In the genomic region with DNA sequence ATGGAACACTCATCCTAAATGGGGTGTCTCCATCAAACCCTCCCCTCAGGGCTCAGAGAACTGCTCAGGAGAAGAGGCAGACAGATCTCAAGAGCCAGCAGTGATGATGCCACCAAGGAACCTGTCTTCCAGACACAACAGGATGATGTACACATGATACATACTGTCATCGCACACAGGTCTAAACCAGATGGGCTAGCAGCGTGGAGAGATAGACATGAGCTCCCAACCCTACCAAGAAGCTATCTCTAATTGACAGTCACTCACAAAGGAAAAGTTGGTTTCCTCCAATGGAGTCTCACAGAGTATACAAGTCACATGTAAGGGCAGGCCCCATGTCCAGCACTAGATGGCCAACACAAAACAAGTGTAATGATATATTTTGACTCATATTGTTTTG, we compare ENCODE assay signal across 28 mouse cellular contexts.
A peak's percentile ranks its signal among the peaks of the same experiment; 100 is the strongest.
DNase-seq lines count a peak whose midpoint lies in the region; ATAC-seq and TF ChIP-seq lines count a peak whose summit lies in the region.
"Had no signal": no experiment of that assay in that cellular context is flagged by ENCODE, and none has a peak within 500 bp of the region (broad histone marks: within the 10 kb centered on the region; RNA-seq: fewer than 3 reads in every experiment).

No protein-coding gene starts in this region.

- H3K4me2 ChIP-seq in liver, embryonic 11.5 days = no peak overlapping the region
- no peak overlapping the region for H3K4me2 ChIP-seq in liver, embryonic 12.5 days
- H3K4me2 ChIP-seq in liver, embryonic 14.5 days (ENCODE audit: low read depth) = no peak overlapping the region
- no peak overlapping the region for H3K4me2 ChIP-seq in liver, postnatal 0 days (ENCODE audit: low read depth, low read length)
- no peak overlapping the region for H3K4me2 ChIP-seq in midbrain, embryonic 11.5 days
- H3K4me2 ChIP-seq: embryonic facial prominence, embryonic 13.5 days; embryonic facial prominence, embryonic 15.5 days; forebrain, embryonic 13.5 days; forebrain, embryonic 15.5 days had no signal

- TF ChIP-seq CTCF in liver, embryonic 14.5 days (IDR thresholded peaks at IDR 0.05; ENCODE audit: low read depth) = no peak
- no peak for TF ChIP-seq CTCF in liver, postnatal 0 days (IDR thresholded peaks at IDR 0.05; ENCODE audit: low read depth)

- TF ChIP-seq EP300 in liver, embryonic 14.5 days (IDR thresholded peaks at IDR 0.05; ENCODE audit: low read depth) = no peak
- TF ChIP-seq EP300 in liver, postnatal 0 days (IDR thresholded peaks at IDR 0.05; ENCODE audit: low read depth) = no peak

- no peak for DNase-seq in liver, embryonic 11.5 days (ENCODE audit: low spot score)
- no peak for DNase-seq in liver
- peak in 1 of 3 experiments; percentile 28 for DNase-seq in liver, embryonic 14.5 days (ENCODE audit: low read depth in 3 of 3, low spot score in 3 of 3)
- DNase-seq in liver, postnatal 0 days = no peak
- no peak for DNase-seq in adrenal gland, postnatal 4 days (ENCODE audit: low spot score in 2 of 2)
- no peak for DNase-seq in frontal cortex, postnatal 14 days (ENCODE audit: low spot score in 2 of 2)
- DNase-seq in midbrain, embryonic 11.5 days (ENCODE audit: low spot score, missing footprints) = no peak
- DNase-seq: adrenal gland, adult 8-10 months; adrenal gland, postnatal 14 days; adrenal gland, postnatal 36 days; B cell, adult 2 months; cerebellum, adult 11 months; cerebellum, adult 18-20 months; cerebellum, adult 8-10 months; cerebellum, adult 9-11 months; cerebellum, postnatal 14 days; cerebellum, postnatal 36 days; embryo, embryonic 11 days; forebrain, postnatal 0 days had no signal

- peak; percentile 66 for ATAC-seq in liver, embryonic 11.5 days (replicated peaks; ENCODE audit: low FRiP score)
- peak; percentile 64 for ATAC-seq in liver, embryonic 12.5 days
- peak; percentile 80; the same call in 1 of the 2 replicates for ATAC-seq in liver, embryonic 14.5 days (ENCODE audit: insufficient read depth)
- ATAC-seq in liver, postnatal 0 days = peak; percentile 68
- no peak for ATAC-seq in midbrain, embryonic 11.5 days (ENCODE audit: low FRiP score)
- ATAC-seq: activated CD4-positive, CD25-positive, alpha-beta regulatory T cell, adult 4 months; CD4-positive, CD25-positive, alpha-beta regulatory T cell, adult 4 months; forebrain, embryonic 13.5 days; forebrain, embryonic 15.5 days; forebrain, postnatal 0 days; Patski had no signal

- WGBS in liver, embryonic 11.5 days = 73% methylated on average over 2 of the region's 2 CpGs
- WGBS in liver, embryonic 12.5 days (ENCODE audit: insufficient replicate concordance) = 45% methylated on average over 2 of the region's 2 CpGs
- WGBS in liver, embryonic 14.5 days (ENCODE audit: insufficient replicate concordance) = 26% methylated on average over 2 of the region's 2 CpGs
- WGBS in liver, postnatal 0 days (ENCODE audit: insufficient replicate concordance) = 77% methylated on average over 2 of the region's 2 CpGs
- WGBS in midbrain, embryonic 11.5 days = 91% methylated on average over 2 of the region's 2 CpGs

- H3K27ac ChIP-seq in liver, embryonic 11.5 days (ENCODE audit: low read depth, low read length) = no peak overlapping the region
- H3K27ac ChIP-seq in liver, embryonic 12.5 days = no peak overlapping the region
- H3K27ac ChIP-seq in liver, embryonic 14.5 days = no peak overlapping the region
- no peak overlapping the region for H3K27ac ChIP-seq in liver, postnatal 0 days (ENCODE audit: low read depth)
- no peak overlapping the region for H3K27ac ChIP-seq in midbrain, embryonic 11.5 days (ENCODE audit: low read depth, low read length)
- H3K27ac ChIP-seq: embryonic facial prominence, embryonic 13.5 days; embryonic facial prominence, embryonic 15.5 days; forebrain, embryonic 13.5 days; forebrain, embryonic 15.5 days had no signal

- H3K36me3 ChIP-seq in liver, embryonic 11.5 days (ENCODE audit: control insufficient read depth, insufficient read depth, low read length) = no peaks in the 10 kb centered on the region
- H3K36me3 ChIP-seq in liver, embryonic 12.5 days = no peaks in the 10 kb centered on the region
- no peaks in the 10 kb centered on the region for H3K36me3 ChIP-seq in liver, embryonic 14.5 days (replicated peaks; ENCODE audit: control insufficient read depth, insufficient read depth, low read depth)
- no peaks in the 10 kb centered on the region for H3K36me3 ChIP-seq in liver, postnatal 0 days (replicated peaks; ENCODE audit: insufficient read depth, low read length)
- H3K36me3 ChIP-seq in midbrain, embryonic 11.5 days (ENCODE audit: control insufficient read depth, insufficient read depth, low read length) = no peaks in the 10 kb centered on the region
- H3K36me3 ChIP-seq: embryonic facial prominence, embryonic 13.5 days; embryonic facial prominence, embryonic 15.5 days; forebrain, embryonic 15.5 days; G1E had no signal

- H3K27me3 ChIP-seq in liver, embryonic 11.5 days (replicated peaks; ENCODE audit: control insufficient read depth, insufficient read depth, low read length) = no peaks in the 10 kb centered on the region
- no peaks in the 10 kb centered on the region for H3K27me3 ChIP-seq in liver, embryonic 12.5 days (replicated peaks)
- no peaks in the 10 kb centered on the region for H3K27me3 ChIP-seq in liver, embryonic 14.5 days (ENCODE audit: control insufficient read depth, insufficient read depth, low read length)
- H3K27me3 ChIP-seq in liver, postnatal 0 days (ENCODE audit: insufficient read depth, low read length) = no peaks in the 10 kb centered on the region
- peaks cover 4% of the 10 kb centered on the region; the same call in 1 of the 2 replicates for H3K27me3 ChIP-seq in midbrain, embryonic 11.5 days (ENCODE audit: control insufficient read depth, insufficient read depth, low read length)
- H3K27me3 ChIP-seq: embryonic facial prominence, embryonic 13.5 days; embryonic facial prominence, embryonic 15.5 days; forebrain, embryonic 13.5 days; forebrain, embryonic 15.5 days had no signal

- peaks cover 2% of the 10 kb centered on the region; the same call in 1 of the 2 replicates for H3K4me1 ChIP-seq in liver, embryonic 11.5 days (replicated peaks; ENCODE audit: control insufficient read depth, insufficient read depth, low read length)
- peaks cover 26% of the 10 kb centered on the region for H3K4me1 ChIP-seq in liver, embryonic 12.5 days
- H3K4me1 ChIP-seq in liver, embryonic 14.5 days (replicated peaks; ENCODE audit: control insufficient read depth in 2 of 2, insufficient read depth in 2 of 2, low read length in 1 of 2) = peaks cover 6 to 10% of the 10 kb centered on the region in 2 experiments
- H3K4me1 ChIP-seq in liver, postnatal 0 days (ENCODE audit: insufficient read depth) = peaks cover 3% of the 10 kb centered on the region
- peaks cover 9% of the 10 kb centered on the region; the same call in 1 of the 2 replicates for H3K4me1 ChIP-seq in midbrain, embryonic 11.5 days (ENCODE audit: control insufficient read depth, insufficient read depth, low read length)

- H3K9me3 ChIP-seq in liver, embryonic 11.5 days (ENCODE audit: control insufficient read depth, low read length) = no peaks in the 10 kb centered on the region
- H3K9me3 ChIP-seq in liver, embryonic 12.5 days (replicated peaks) = no peaks in the 10 kb centered on the region
- no peaks in the 10 kb centered on the region for H3K9me3 ChIP-seq in liver, embryonic 14.5 days (ENCODE audit: control insufficient read depth, low read length)
- H3K9me3 ChIP-seq in liver, postnatal 0 days (ENCODE audit: low read length) = no peaks in the 10 kb centered on the region
- H3K9me3 ChIP-seq in midbrain, embryonic 11.5 days (ENCODE audit: control insufficient read depth, low read length) = no peaks in the 10 kb centered on the region
- H3K9me3 ChIP-seq: embryonic facial prominence, embryonic 13.5 days; embryonic facial prominence, embryonic 15.5 days; forebrain, embryonic 13.5 days; forebrain, embryonic 15.5 days; G1E had no signal

- H3K9ac ChIP-seq in liver, embryonic 11.5 days (ENCODE audit: low read depth, low read length) = no peak overlapping the region
- H3K9ac ChIP-seq in liver, embryonic 12.5 days = no peak overlapping the region
- no peak overlapping the region for H3K9ac ChIP-seq in liver, embryonic 14.5 days (replicated peaks)
- no peak overlapping the region for H3K9ac ChIP-seq in liver, postnatal 0 days (replicated peaks)
- no peak overlapping the region for H3K9ac ChIP-seq in midbrain, embryonic 11.5 days (ENCODE audit: low read length)
- H3K9ac ChIP-seq: embryonic facial prominence, embryonic 13.5 days; embryonic facial prominence, embryonic 15.5 days; forebrain, embryonic 13.5 days; forebrain, embryonic 15.5 days; forebrain, postnatal 0 days had no signal

- no peak overlapping the region for H3K4me3 ChIP-seq in liver, embryonic 11.5 days (ENCODE audit: low read depth, low read length)
- H3K4me3 ChIP-seq in liver, embryonic 12.5 days = no peak overlapping the region
- no peak overlapping the region for H3K4me3 ChIP-seq in liver, embryonic 14.5 days (ENCODE audit: insufficient read depth in 1 of 2, low read depth in 2 of 2, low read length in 2 of 2)
- no peak overlapping the region for H3K4me3 ChIP-seq in liver, postnatal 0 days (ENCODE audit: low read depth, low read length)
- H3K4me3 ChIP-seq in midbrain, embryonic 11.5 days (ENCODE audit: low read depth, low read length) = no peak overlapping the region
- H3K4me3 ChIP-seq: embryonic facial prominence, embryonic 13.5 days; embryonic facial prominence, embryonic 15.5 days; forebrain, embryonic 13.5 days; forebrain, embryonic 15.5 days had no signal
